Mouse (Mus musculus): ENCODE measurements at regions not wholly inside any gene's neighbourhood (a gene's known extent, or its start where the extent isn't known, plus 50 kb on each side); places are given as distances from the start of the nearest gene placed in this dataset.

DNA sequence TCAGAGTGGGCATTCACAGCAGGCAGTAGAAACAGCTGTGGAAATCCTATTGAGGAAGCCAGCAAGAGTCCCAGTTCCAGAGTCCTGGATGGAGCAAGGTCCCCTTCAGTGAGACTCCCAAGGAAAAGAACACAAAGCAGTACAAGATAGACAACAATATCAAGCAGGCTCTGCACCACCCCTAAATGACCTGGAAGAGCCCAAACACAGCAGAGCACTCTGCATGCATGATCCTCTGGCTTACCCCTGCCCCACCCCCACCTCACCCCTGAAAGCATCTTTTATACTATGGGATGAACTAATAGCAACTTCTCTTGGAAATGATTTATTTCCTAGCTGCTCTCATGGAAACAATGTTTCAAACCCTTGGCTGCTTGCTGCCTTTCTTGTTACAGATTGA is 132.3 kb downstream of the Cxxc4 start:
- TF ChIP-seq TCF12 (IDR thresholded peaks at IDR 0.05; ENCODE audit: insufficient read depth, poor library complexity, severe bottlenecking) (no peak), MYOD1 (IDR thresholded peaks at IDR 0.05; ENCODE audit: control insufficient read depth in 1 of 3, insufficient read length in 2 of 3, low read depth in 2 of 3) (no peak), TCF3 (IDR thresholded peaks at IDR 0.05; ENCODE audit: insufficient read length, low read depth) (no peak)

Data from myocyte (in vitro differentiated cells).